Mouse (Mus musculus) cerebellum, adult 8-10 months (tissue): Measurements from ENCODE around the gene Rnf180.
A peak's percentile ranks its signal among the peaks of the same experiment; 100 is the strongest.
"Not testable (repeated sequence)": the region's sequence is repeated elsewhere in the genome, so short reads cannot be mapped to it uniquely, and the experiment has no call there.

ENCODE experiments used
- DNase-seq: peaks from one replicate; pipeline ENCODE4 v3.0.0; 2022

The Rnf180 gene

GRCm38 (mm10) chr13:105294715-105295114 lies at the start of gene Rnf180:
Gene Rnf180 (minus strand): TSS chr13:105294815.
- DNase-seq = no peak

DNA sequence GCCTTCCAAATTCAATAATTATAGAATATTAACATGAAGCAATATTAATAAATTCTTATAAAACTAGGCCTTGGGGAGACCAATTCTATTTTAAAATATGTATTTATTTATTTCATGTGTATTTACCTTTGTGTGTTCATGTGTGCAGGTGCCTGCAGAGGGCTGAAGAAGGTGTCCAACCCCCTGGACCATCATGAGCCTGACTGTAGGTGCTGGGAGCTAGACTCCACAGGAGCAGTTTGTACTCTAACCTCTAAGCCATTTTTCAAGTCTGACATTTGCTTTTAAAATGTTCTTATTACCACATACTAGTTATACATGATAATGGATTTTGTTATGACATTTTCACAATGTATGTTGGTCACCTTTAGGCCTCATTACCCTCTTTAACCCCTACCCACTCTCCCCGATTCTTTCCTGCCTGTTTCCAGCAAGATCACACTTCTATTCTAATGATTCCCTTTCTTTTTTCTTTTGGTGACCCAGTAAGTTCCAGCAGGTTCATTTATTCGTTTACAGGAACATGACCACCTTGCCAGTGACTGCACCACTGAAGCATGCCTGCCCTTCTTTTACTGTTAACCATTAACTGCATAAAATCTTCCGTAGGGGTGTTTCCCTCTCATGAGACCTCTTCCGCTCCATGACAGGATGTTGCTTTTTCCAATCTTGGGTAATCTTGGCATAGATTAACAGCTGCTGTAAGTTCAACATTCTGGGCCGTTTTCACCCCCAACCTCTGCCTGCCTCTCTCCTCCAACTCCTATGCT lies 36.8 kb upstream of the Rnf180 start:
- DNase-seq = no peak

DNA sequence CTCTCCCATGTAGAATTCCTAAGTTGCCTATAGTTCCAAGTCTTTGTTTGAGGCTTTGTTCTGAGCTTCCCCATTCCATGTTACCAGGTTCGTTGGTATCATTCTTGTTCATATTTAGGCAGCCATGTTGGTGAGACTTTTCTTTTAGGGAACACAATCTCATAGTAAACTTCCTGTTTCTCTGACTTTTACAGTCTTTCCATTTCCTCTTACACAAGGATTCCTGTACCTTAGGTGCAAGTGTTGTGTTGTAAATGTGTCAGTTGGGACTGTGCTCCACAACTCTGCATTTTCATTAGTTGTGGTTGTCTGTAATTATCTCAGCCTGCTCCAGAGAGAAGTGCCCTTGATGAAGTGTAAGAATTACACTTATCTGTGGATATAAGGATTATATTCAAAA lies 32.3 kb upstream of the Rnf180 start:
- no peak for DNase-seq

GRCm38 (mm10) chr13:105316926-105317325 lies 22.3 kb upstream of the Rnf180 start:
- DNase-seq = no peak

DNA sequence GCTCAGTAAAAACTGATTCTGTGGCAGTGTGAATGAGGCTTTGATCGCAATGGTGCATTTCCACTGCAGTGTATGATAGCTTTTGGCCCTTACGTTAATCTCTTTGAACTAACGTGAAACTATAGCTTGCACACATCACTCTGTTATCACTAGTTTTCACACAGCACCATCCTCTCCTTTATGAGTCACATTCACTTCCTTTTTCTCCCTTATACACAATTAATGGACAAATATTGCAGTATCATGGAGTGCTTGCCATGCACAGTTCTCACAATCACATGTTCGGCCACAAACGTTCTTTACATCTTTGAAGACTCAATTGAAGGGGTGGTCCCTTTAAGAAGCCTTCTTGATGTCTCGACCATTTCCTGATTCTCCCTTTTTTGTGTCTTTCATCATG lies 21.4 kb upstream of the Rnf180 start:
- no peak for DNase-seq

DNA sequence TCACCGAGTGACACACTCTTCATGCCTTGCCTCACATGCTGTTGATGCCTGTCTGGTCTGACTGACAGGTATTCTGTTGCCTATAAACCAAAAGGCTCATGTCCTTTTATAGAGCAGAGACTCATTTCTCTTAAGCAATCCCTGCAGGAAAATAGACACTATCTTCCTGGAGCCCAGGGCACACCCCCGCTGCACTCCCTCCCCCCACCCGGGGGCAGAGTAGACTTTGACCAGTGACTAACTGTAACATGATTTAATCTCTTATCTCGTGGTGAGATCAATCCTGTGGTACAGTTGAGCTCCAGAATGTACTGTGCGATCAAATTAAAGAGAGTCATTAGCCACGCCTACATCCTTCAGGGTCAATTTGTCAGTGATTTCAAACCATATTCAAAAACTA lies 18.1 kb upstream of the Rnf180 start:
- no peak for DNase-seq

GRCm38 (mm10) chr13:105310562-105310961 lies 15.9 kb upstream of the Rnf180 start:
- not testable (repeated sequence) for DNase-seq

DNA sequence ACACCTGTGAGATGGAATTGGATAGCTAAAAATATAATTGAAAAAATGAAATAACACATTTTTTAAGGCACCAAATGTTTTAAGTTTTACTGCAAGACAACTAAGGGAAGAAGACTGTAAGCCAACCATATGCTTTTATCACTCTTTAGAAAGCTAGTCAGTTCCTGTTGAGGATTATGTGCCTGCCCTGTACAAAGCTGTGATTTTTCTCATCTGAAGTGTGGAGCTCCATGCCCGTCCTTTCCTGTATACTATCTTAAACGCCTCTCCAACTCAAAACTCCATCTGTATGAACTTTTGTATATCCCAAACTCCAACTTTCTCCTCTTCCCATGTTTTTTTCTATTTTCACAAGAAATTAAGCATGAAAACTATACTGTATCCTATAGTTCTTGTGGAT lies 10.9 kb upstream of the Rnf180 start:
- no peak for DNase-seq

DNA sequence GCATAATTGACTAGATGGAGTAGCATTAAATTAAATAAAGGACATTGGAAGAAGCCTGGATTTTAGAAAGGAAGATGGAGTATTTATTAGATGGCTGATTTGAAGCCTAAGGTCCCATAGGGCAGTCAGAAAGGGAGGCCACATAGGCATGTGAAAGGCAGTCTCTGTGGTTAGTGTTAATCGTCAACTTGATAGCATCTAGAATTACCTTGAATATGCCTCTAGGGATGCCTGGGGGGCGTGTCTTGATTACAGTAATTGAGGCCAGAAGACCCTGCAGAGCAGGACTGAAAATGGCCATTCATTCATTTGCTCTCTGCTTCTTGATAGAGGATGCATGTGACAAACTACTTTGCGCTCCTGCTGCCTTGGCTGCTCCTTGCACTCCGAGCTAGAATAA lies 9.4 kb upstream of the Rnf180 start:
- no peak for DNase-seq

DNA sequence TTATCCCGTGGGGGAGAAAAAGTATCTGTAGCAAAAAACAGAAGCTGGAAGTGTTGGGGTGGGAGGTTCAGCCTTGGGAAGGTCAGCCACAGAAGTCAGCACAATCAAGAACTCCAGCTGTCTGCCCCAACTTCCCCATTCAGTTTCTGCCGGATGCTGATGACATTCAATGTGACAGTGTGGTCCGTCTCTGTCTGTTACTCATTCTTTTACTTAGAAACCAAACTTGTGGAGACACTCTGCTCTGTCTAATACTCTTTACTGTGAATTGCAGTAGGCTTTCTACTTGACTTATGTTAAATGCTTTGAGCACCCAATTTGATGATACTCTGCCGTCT lies 5.4 kb upstream of the Rnf180 start:
- no peak for DNase-seq

GRCm38 (mm10) chr13:105299162-105300008 lies 4.8 kb upstream of the Rnf180 start:
- DNase-seq = no peak

GRCm38 (mm10) chr13:105293781-105294667 lies 591 bp downstream of the Rnf180 start:
- DNase-seq = peak; percentile 48

- DNase-seq = no peak
Measured at GRCm38 (mm10) chr13:105291816-105292215, 2.8 kb downstream of the Rnf180 start.

- DNase-seq = no peak
Measured at GRCm38 (mm10) chr13:105290594-105290993, 4.0 kb downstream of the Rnf180 start.

DNA sequence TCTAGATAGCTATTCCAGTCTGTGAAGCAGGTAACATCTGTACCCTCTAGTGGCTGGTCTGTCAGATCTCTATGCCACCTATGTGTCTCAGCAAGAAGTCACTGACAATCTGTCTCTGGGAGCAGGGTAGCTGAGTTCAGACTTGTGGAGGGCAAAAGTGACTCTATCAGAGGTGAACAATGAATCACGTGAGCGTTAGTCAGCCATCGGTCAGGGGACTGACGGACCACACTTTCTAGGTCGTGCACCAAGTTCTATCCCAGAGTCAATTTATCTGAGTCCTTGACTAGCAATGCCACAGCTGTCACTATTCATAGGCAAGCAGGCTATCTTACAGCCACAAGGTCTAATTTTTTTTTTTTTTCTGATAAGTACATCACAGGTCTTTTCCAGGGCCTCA lies 4.6 kb downstream of the Rnf180 start:
- no peak for DNase-seq

GRCm38 (mm10) chr13:105279397-105280018 lies 15.1 kb downstream of the Rnf180 start:
- no peak for DNase-seq

- no peak for DNase-seq
Measured at GRCm38 (mm10) chr13:105270394-105271094, 24.1 kb downstream of the Rnf180 start.

GRCm38 (mm10) chr13:105267464-105267863 lies 27.2 kb downstream of the Rnf180 start:
- no peak for DNase-seq

DNA sequence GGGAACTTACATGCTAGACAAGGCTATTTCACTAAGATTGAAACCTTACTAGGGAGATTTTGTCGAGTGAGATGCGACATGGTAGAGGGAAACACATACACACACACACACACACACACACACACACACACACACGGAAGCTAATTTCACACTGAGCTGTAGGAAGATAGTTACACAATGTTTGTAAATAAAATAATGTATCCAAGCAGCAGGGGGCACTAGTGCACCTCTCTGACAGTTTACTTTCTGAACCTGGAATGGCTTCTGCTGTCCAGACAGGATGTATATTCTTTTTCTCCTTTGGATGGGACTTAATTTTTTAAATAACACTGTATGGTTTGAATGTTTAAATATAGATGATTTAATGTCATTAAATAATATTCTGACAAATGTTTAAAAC lies 27.9 kb downstream of the Rnf180 start:
- DNase-seq = peak; percentile 16

DNA sequence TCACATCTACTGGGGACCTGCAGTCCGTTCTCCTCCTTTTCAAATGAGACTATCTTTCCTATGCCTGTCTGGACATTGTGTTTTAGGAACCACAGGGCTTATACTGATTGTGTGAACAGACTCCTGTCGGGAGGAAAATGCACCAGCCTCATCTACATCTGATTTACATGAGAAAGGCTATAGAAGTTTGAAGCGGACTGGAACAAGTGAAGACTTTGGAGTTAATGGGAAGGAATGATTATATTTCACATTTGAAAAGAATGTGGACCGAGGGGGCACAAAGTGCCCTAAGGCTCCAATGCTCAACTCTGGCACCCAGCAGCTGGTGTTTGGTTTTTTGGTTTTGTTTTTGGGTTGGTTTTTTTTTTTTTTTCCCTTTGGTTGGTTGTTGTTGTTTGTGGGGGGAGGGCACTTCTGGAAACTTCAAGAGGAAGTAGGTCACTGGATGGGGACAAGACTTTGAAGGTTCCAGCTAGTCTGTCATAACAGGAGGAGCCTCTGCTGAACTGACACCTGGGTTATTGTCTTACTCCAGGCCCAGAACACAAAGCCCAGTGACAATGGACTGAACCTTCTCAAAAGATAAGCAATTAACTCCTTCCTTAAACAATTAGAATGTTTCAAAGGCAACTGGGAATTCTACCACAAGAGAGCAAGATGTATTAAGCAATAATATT lies 37.7 kb downstream of the Rnf180 start:
- DNase-seq = no peak

GRCm38 (mm10) chr13:105250767-105251166 lies 43.8 kb downstream of the Rnf180 start:
- no peak for DNase-seq

DNA sequence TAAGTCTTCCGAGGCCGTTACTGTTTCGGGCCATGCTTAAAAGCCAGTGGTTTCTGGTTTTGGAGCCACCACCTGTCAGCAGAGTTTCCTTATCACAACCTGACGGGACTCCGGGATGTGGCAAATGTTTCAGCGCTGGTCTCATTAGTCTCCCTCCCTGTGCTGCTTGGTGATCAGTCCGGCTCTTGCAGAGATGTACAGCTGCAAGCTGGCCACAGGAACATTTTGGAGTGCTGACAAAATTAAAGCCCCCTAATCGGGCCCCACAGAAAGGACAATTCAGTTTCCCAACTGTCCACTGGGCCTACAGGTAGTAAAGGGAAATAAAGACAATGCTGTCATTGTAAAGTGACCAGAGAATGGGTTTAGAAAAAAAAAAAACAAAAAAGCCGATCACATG lies 44.4 kb downstream of the Rnf180 start:
- DNase-seq = no peak
